ENCODE assay signal across 10 mouse cellular contexts in genomic region chr6:35027257-35027656, GRCm38 (mm10). TPM values are rescaled to one million over a fixed set of nuclear protein-coding genes. Genes with fewer than 3 reads are reported as not detected.
DNase-seq lines count a peak whose midpoint lies in the region; ATAC-seq lines count a peak whose summit lies in the region.
"Had no signal": no experiment of that assay in that cellular context is flagged by ENCODE, and none has a peak within 500 bp of the region (broad histone marks: within the 10 kb centered on the region; RNA-seq: fewer than 3 reads in every experiment).

No protein-coding gene starts in this region.

- H3K4me3 ChIP-seq in heart, embryonic 10.5 days = no peak overlapping the region
- H3K4me3 ChIP-seq: embryonic facial prominence, embryonic 13.5 days had no signal

- 77% methylated on average over 6 of the region's 6 CpGs for WGBS in heart, embryonic 10.5 days

- H3K4me1 ChIP-seq in heart, embryonic 10.5 days = peaks cover 6% of the 10 kb centered on the region; the same call in 1 of the 2 replicates

- H3K36me3 ChIP-seq in heart, embryonic 10.5 days = peaks cover 5% of the 10 kb centered on the region

- no peak for ATAC-seq in CD4-positive, CD25-positive, alpha-beta regulatory T cell, adult 4 months

- peak; percentile 16 to 21 for DNase-seq in heart, postnatal 14 days
- no peak for DNase-seq in heart, embryonic 10.5 days (ENCODE audit: low spot score)
- DNase-seq in ES-CJ7 (ENCODE audit: low read depth, low spot score) (peak; percentile 71), WW6 (ENCODE audit: low read depth, low spot score) (peak; percentile 29)
- DNase-seq in fibroblast of lung, adult 2 months (ENCODE audit: low read depth) = peak; percentile 60
- no peak for DNase-seq in adrenal gland, adult 2 months
- no peak for DNase-seq in B cell, adult 2 months

- no peaks in the 10 kb centered on the region for H3K27me3 ChIP-seq in heart, embryonic 10.5 days (ENCODE audit: insufficient read depth, poor library complexity, severe bottlenecking)
- H3K27me3 ChIP-seq: embryonic facial prominence, embryonic 13.5 days had no signal

- no peaks in the 10 kb centered on the region for H3K9me3 ChIP-seq in heart, embryonic 10.5 days
- H3K9me3 ChIP-seq: embryonic facial prominence, embryonic 13.5 days had no signal

- intact Hi-C loops in heart, postnatal 14 days (cut with DNase I) = no loop called here

- no peak overlapping the region for H3K27ac ChIP-seq in heart, embryonic 10.5 days
- H3K27ac ChIP-seq: embryonic facial prominence, embryonic 13.5 days; hindbrain, embryonic 14.5 days had no signal

RNA-seq across cellular contexts. Expression of gene Slc23a4, which starts 39.1 kb away (rescaled TPM):
- under 1 TPM; 0.61 to 0.69 TPM for total RNA-seq in heart, postnatal 14 days (2021)
- 0.12 and 0.41 TPM in 2 replicates for polyA plus RNA-seq in heart, embryonic 10.5 days (2016; fragmentation: Nextera tagmentation; extraction: Ambion mirVana)
- 1 to 10 TPM in 1 of 2 experiments, under 1 TPM in 1; 0.57 to 1.8 TPM for polyA plus RNA-seq in CD4-positive, CD25-positive, alpha-beta regulatory T cell, adult 4 months (2017; shearing (Covaris generic))
- under 1 TPM; 0.23 to 0.41 TPM for total RNA-seq in adrenal gland, adult 2 months (2021)
- 0.92 and 0.95 TPM in 2 replicates for polyA plus RNA-seq in adrenal gland, adult 2 months (2012; rRNA removed)

Comparison
In these comparisons a context has a peak if more than half of its experiments do, and no peak if none do; other contexts are left out.
1. DNase-seq: peak in heart, postnatal 14 days (2 of 2), ES-CJ7 (single experiment), WW6 (single experiment) and fibroblast of lung, adult 2 months (single experiment); none in heart, embryonic 10.5 days (single experiment), adrenal gland, adult 2 months (single experiment) and B cell, adult 2 months (0 of 2).